Mouse (Mus musculus): ENCODE data around the gene Ptgds.
A peak's percentile ranks its signal among the peaks of the same experiment; 100 is the strongest.

Gene Ptgds

GRCm38 (mm10) chr2:25469969-25470368 lies at the start of gene Ptgds:
TSS of gene Ptgds (minus strand) at chr2:25470046.
- no peak for DNase-seq

GRCm38 (mm10) chr2:25509912-25510311 lies 40.1 kb upstream of the Ptgds start:
- DNase-seq: no peak

- no peak for DNase-seq
Measured at GRCm38 (mm10) chr2:25506964-25507363, 37.1 kb upstream of the Ptgds start.

GRCm38 (mm10) chr2:25505860-25506259 lies 36.0 kb upstream of the Ptgds start:
- DNase-seq: peak in 1 of 2 experiments; percentile 56

- peak; percentile 51 to 56 for DNase-seq
Measured at GRCm38 (mm10) chr2:25505000-25505399, 35.2 kb upstream of the Ptgds start.

- no peak for DNase-seq
Measured at GRCm38 (mm10) chr2:25504538-25504937, 34.7 kb upstream of the Ptgds start.

- DNase-seq: no peak
Measured at GRCm38 (mm10) chr2:25502726-25503125, 32.9 kb upstream of the Ptgds start.

- no peak for DNase-seq
Measured at GRCm38 (mm10) chr2:25501593-25502486, 32.0 kb upstream of the Ptgds start, which contains the start of gene C8g. TSS of gene C8g (minus strand) at chr2:25501719.

GRCm38 (mm10) chr2:25500576-25501405 lies 30.9 kb upstream of the Ptgds start, which contains the start of gene Fbxw5:
TSS of gene Fbxw5 (plus strand) at chr2:25500750.
- peak; percentile 88 to 89 for DNase-seq

- DNase-seq: no peak
Measured at GRCm38 (mm10) chr2:25500071-25500575, 30.3 kb upstream of the Ptgds start.

GRCm38 (mm10) chr2:25498622-25499478 lies 29.0 kb upstream of the Ptgds start:
- no peak for DNase-seq

- DNase-seq: no peak
Measured at GRCm38 (mm10) chr2:25497846-25498575, 28.2 kb upstream of the Ptgds start.

- DNase-seq: peak in 1 of 2 experiments; percentile 55
Measured at GRCm38 (mm10) chr2:25496462-25496861, 26.6 kb upstream of the Ptgds start.

- peak; percentile 75 to 81 for DNase-seq
Measured at GRCm38 (mm10) chr2:25493476-25493961, 23.7 kb upstream of the Ptgds start, which contains the start of gene Lcn12. TSS of gene Lcn12 (minus strand) at chr2:25493911.

- DNase-seq: no peak
Measured at GRCm38 (mm10) chr2:25492988-25493387, 23.1 kb upstream of the Ptgds start.

GRCm38 (mm10) chr2:25488671-25489068 lies 18.8 kb upstream of the Ptgds start:
- DNase-seq: no peak

- DNase-seq: no peak
Measured at GRCm38 (mm10) chr2:25487965-25488670, 18.3 kb upstream of the Ptgds start.

- DNase-seq: peak; percentile 95 to 97
Measured at GRCm38 (mm10) chr2:25484901-25485647, 15.2 kb upstream of the Ptgds start.

- peak; percentile 71 for DNase-seq
Measured at GRCm38 (mm10) chr2:25482969-25483368, 13.1 kb upstream of the Ptgds start.

GRCm38 (mm10) chr2:25480541-25480940 lies 10.7 kb upstream of the Ptgds start:
- no peak for DNase-seq

Data from cerebellum, postnatal 14 days (tissue).